In the genomic region with DNA sequence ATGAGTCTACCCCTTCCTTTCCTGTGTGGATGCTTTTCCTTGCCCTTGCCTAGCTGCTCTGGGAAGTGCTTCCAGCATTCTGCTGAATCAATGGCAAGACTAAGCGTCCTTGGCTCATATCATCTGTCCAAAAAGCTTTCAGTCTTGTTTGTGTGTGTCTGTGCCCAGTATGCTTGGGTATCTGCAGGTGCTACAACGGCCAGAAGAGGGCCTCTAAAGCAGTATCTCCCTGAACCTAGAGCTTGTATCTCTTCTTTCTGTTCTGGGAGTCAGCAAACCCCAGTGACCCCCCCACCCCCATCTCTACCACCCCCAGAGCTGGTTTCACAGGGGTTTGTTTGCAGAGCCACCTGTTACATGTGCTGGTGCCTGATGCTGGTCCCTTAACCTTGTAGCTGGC, we compare ENCODE assay signal across 19 mouse cellular contexts. TPM values are rescaled to one million over a fixed set of nuclear protein-coding genes. Genes with fewer than 3 reads are reported as not detected.
DNase-seq lines count a peak whose midpoint lies in the region; ATAC-seq and TF ChIP-seq lines count a peak whose summit lies in the region.
"Had no signal": no experiment of that assay in that cellular context is flagged by ENCODE, and none has a peak within 500 bp of the region (broad histone marks: within the 10 kb centered on the region; RNA-seq: fewer than 3 reads in every experiment).

No protein-coding gene starts in this region.

- in situ Hi-C loops in Patski (cut with MboI; ENCODE audit: low pct_unique_long_range_greater_than_20kb) = loop anchor here (5.0 to 25.0 kb wide), 2 partner anchors 213 to 1308 kb away; no protein-coding TSS in a partner anchor

- intact Hi-C loops in gastrocnemius, adult 2 months (cut with DNase I) = no loop called here

- no peaks in the 10 kb centered on the region for H3K9me3 ChIP-seq in liver, postnatal 0 days (ENCODE audit: low read length)
- no peaks in the 10 kb centered on the region for H3K9me3 ChIP-seq in liver, embryonic 11.5 days (ENCODE audit: control insufficient read depth, low read length)
- H3K9me3 ChIP-seq: embryonic facial prominence, embryonic 10.5 days; hindbrain, embryonic 10.5 days; liver, embryonic 13.5 days; lung, embryonic 15.5 days; midbrain, embryonic 15.5 days had no signal

- POLR2A ChIA-PET in Patski (lab: Charles Lee) = no interaction called here

- no peak for TF ChIP-seq EP300 in liver, postnatal 0 days (IDR thresholded peaks at IDR 0.05; ENCODE audit: low read depth)

- ATAC-seq in liver, postnatal 0 days = no peak
- ATAC-seq in liver, embryonic 11.5 days (replicated peaks; ENCODE audit: low FRiP score) = no peak
- ATAC-seq in Patski = no peak
- ATAC-seq in granulocyte monocyte progenitor cell, adult 5-6 weeks (replicated peaks; ENCODE audit: poor library complexity, severe bottlenecking) = no peak
- no peak for ATAC-seq in megakaryocyte, adult 5-6 weeks (ENCODE audit: poor library complexity, severe bottlenecking)
- ATAC-seq: midbrain, embryonic 15.5 days had no signal

- WGBS in liver, postnatal 0 days (ENCODE audit: insufficient replicate concordance) = 69% methylated on average over 2 of the region's 2 CpGs
- WGBS in liver, embryonic 11.5 days = 83% methylated on average over 2 of the region's 2 CpGs

- TF ChIP-seq CTCF in gastrocnemius, adult 2 months (IDR thresholded peaks at IDR 0.05) = 0 out of 2 replicates have a peak, but pooled peaks have one; percentile 6
- peak; percentile 14; the same call in 1 of the 2 replicates for TF ChIP-seq CTCF in liver, postnatal 0 days (IDR thresholded peaks at IDR 0.05; ENCODE audit: low read depth)
- peak; percentile 30 for TF ChIP-seq CTCF in Patski (IDR thresholded peaks at IDR 0.05)

- DNase-seq in gastrocnemius, adult 2 months = no peak
- no peak for DNase-seq in gastrocnemius, postnatal 4 days (ENCODE audit: low spot score in 2 of 2)
- DNase-seq in liver, postnatal 0 days = no peak
- no peak for DNase-seq in liver, embryonic 11.5 days (ENCODE audit: low spot score)
- no peak for DNase-seq in Patski (ENCODE audit: low read depth, low spot score)
- DNase-seq in naive thymus-derived CD4-positive, alpha-beta T cell, adult 2 months (ENCODE audit: low read depth) = peak; percentile 38
- DNase-seq: adrenal gland, postnatal 36 days; cerebellum, adult 2 months; gastrocnemius, postnatal 10 days; left cerebral cortex, postnatal 4 days; liver, embryonic 13.5 days; thymus, postnatal 14 days had no signal

- no peaks in the 10 kb centered on the region for H3K27me3 ChIP-seq in liver, postnatal 0 days (ENCODE audit: insufficient read depth, low read length)
- no peaks in the 10 kb centered on the region for H3K27me3 ChIP-seq in liver, embryonic 11.5 days (replicated peaks; ENCODE audit: control insufficient read depth, insufficient read depth, low read length)
- H3K27me3 ChIP-seq in Patski = no peaks in the 10 kb centered on the region
- H3K27me3 ChIP-seq: liver, embryonic 13.5 days; lung, embryonic 15.5 days; midbrain, embryonic 15.5 days had no signal

- peaks cover 3% of the 10 kb centered on the region; the same call in 1 of the 2 replicates for H3K36me3 ChIP-seq in liver, postnatal 0 days (replicated peaks; ENCODE audit: insufficient read depth, low read length)
- no peaks in the 10 kb centered on the region for H3K36me3 ChIP-seq in liver, embryonic 11.5 days (ENCODE audit: control insufficient read depth, insufficient read depth, low read length)
- H3K36me3 ChIP-seq: lung, embryonic 15.5 days had no signal

- no peak overlapping the region for H3K27ac ChIP-seq in gastrocnemius, adult 2 months
- no peak overlapping the region for H3K27ac ChIP-seq in liver, postnatal 0 days (ENCODE audit: low read depth)
- H3K27ac ChIP-seq in liver, embryonic 11.5 days (ENCODE audit: low read depth, low read length) = no peak overlapping the region
- H3K27ac ChIP-seq: embryonic facial prominence, embryonic 10.5 days; hindbrain, embryonic 10.5 days; left cerebral cortex, adult 2 months; liver, embryonic 13.5 days; lung, embryonic 15.5 days; midbrain, embryonic 15.5 days had no signal

- no peak overlapping the region for H3K9ac ChIP-seq in liver, postnatal 0 days (replicated peaks)
- no peak overlapping the region for H3K9ac ChIP-seq in liver, embryonic 11.5 days (ENCODE audit: low read depth, low read length)
- H3K9ac ChIP-seq: liver, embryonic 13.5 days; lung, embryonic 15.5 days; midbrain, embryonic 15.5 days had no signal

- H3K4me1 ChIP-seq in liver, postnatal 0 days (ENCODE audit: insufficient read depth) = no peaks in the 10 kb centered on the region
- H3K4me1 ChIP-seq in liver, embryonic 11.5 days (replicated peaks; ENCODE audit: control insufficient read depth, insufficient read depth, low read length) = no peaks in the 10 kb centered on the region
- H3K4me1 ChIP-seq: liver, embryonic 13.5 days had no signal

- H3K4me3 ChIP-seq in gastrocnemius, adult 2 months = no peak overlapping the region
- H3K4me3 ChIP-seq in liver, postnatal 0 days (ENCODE audit: low read depth, low read length) = no peak overlapping the region
- no peak overlapping the region for H3K4me3 ChIP-seq in liver, embryonic 11.5 days (ENCODE audit: low read depth, low read length)
- H3K4me3 ChIP-seq: embryonic facial prominence, embryonic 10.5 days; hindbrain, embryonic 10.5 days; left cerebral cortex, adult 2 months; liver, embryonic 13.5 days; lung, embryonic 15.5 days; midbrain, embryonic 15.5 days had no signal

- CTCF ChIA-PET in Patski (lab: Charles Lee) = interaction anchor here (2.3 kb wide), 1 partner anchor 9 kb away, joined by 9 read pairs; no protein-coding TSS in a partner anchor

- H3K4me2 ChIP-seq in liver, postnatal 0 days (ENCODE audit: low read depth, low read length) = no peak overlapping the region
- no peak overlapping the region for H3K4me2 ChIP-seq in liver, embryonic 11.5 days
- H3K4me2 ChIP-seq: liver, embryonic 13.5 days; lung, embryonic 15.5 days; midbrain, embryonic 15.5 days had no signal

RNA-seq across cellular contexts. Expression of a gene that starts 19.5 kb away (rescaled TPM):
- total RNA-seq in gastrocnemius, adult 2 months (2021) = 10 to 100 TPM; 43.7 to 59.7 TPM
- 10 to 100 TPM; 48.4 to 56.0 TPM for total RNA-seq in gastrocnemius, postnatal 4 days (2021)
- 52.2 and 54.2 TPM in 2 replicates for polyA plus RNA-seq in liver, postnatal 0 days (2015; fragmentation: Nextera tagmentation; extraction: Ambion mirVana)
- polyA plus RNA-seq in liver, embryonic 11.5 days (2014; fragmentation: Nextera tagmentation; extraction: Ambion mirVana) = 102 and 107 TPM in 2 replicates
- polyA plus RNA-seq in Patski (2021) = 111 TPM
- 58.2 and 67.4 TPM in 2 replicates for total RNA-seq in granulocyte monocyte progenitor cell, adult 5-6 weeks (2014; fragmentation: Nextera tagmentation)
- total RNA-seq in granulocyte monocyte progenitor cell, adult 5-6 weeks (2017) = 46.5 and 49.3 TPM in 2 replicates
- 41.6 and 47.2 TPM in 2 replicates for total RNA-seq in megakaryocyte, adult 5-6 weeks (2015)
- 38.1 and 43.8 TPM in 2 replicates for total RNA-seq in megakaryocyte, adult 5-6 weeks (2017)
